Mouse (Mus musculus) CD4-positive helper T cell, adult 2 months (primary cell): ENCODE measurements around the gene Isy1.

Experiments
- DNase-seq: peaks from one replicate; pipeline ENCODE4 v3.0.0-alpha.2; 2012; ENCODE audit warnings: low read depth, missing footprints, low spot score

Gene Isy1

DNA sequence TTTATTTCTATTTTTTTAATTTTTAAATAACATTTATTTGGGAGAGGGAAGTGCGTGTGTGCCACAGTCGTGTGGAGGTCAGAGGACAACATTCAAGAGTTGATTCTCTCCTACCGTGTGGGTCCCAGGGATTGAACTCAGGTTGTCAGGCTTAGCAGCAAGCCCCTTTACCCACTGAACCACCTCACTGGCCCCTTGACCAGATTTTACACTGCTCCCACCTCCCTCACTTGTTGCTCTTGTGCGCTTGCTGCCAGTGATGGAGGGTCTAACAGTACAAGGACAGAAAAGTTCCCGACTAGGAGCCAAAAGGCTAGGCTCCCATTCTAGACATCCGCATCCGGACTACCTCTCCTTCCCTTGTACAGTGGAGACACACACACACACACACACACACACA is 33.1 kb downstream of the Isy1 start:
- no peak for DNase-seq

DNA sequence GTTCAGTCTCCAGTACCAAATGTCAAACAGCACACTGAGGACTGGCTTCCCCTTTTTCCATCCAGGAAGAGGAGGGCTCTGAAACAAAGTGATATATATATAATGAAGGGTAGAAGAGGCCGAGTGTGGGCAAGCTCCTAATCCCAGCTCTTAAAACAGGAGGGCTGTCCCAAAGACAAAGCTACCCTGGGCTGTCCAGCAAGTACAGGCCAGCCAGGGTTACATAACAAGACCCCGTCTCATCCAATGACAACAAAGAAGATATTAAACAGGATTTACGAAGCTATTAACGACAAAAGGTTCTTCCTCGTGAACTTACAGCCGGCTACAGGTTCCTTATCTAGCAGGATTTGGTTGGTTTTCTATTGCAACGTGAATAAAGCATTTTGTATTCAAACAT is 33.7 kb downstream of the Isy1 start:
- no peak for DNase-seq

- no peak for DNase-seq
These were observed 34.6 kb downstream of the Isy1 start for GRCm38 (mm10) chr6:87804036-87804435.

DNA sequence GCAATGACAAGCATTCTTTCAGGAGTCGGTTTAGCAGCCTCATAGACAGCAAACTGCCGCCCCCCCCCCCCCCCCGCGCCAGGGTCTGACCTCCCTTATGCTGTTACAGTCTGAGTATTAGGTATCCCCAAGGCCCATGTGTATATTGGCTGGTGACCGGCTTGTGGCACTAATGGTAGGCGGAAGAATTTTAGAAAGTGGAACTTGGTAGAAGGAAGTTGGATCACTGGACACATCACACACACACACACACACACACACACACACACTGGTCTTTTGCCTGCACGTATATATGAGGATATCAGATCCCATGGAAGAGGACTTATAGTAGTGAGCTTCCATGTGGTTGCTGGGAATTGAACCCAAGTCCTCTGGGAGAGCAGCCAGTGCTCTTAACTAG is 36.1 kb downstream of the Isy1 start:
- no peak for DNase-seq

DNA sequence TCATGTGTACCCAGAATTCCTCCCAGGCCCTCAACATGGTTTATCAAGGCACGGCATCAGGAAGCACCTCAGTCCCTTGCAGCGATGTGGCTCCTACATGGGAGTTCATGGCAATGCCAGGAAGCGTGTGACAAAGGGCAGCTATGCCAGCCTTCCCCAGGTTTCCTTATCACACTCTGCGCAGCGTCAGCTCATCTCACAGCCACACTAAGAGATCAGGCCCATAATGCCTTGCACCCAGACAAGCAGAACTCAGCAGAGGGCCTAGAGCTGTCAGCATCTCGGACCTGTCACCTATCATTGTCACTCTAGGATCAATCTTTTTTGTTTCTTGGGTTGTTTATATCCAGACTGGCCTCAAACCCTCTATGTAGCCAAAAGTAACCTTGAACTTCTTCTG is 39.0 kb downstream of the Isy1 start:
- no peak for DNase-seq

DNA sequence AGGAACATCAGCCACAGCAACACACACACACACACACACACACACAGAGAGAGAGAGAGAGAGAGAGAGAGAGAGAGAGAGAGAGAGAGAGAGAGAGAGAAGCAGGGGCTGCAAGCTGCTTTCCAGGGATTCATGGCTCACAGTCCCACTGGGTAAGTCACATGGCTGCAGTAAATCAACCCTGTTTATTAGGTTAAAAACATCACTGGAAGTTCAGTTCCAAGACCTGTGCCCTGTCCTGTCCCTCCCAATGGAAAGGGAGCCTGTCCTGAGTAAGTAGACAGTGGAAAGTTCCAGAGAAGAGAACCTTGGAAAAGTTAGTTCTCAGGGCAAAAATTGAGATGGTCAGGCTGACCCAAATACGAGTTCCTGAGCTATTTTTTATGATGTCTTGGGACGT is 41.3 kb downstream of the Isy1 start:
- no peak for DNase-seq

GRCm38 (mm10) chr6:87796251-87796880 is 42.2 kb downstream of the Isy1 start:
- DNase-seq = no peak

GRCm38 (mm10) chr6:87795385-87796150 is 43.0 kb downstream of the Isy1 start:
- DNase-seq = no peak

DNA sequence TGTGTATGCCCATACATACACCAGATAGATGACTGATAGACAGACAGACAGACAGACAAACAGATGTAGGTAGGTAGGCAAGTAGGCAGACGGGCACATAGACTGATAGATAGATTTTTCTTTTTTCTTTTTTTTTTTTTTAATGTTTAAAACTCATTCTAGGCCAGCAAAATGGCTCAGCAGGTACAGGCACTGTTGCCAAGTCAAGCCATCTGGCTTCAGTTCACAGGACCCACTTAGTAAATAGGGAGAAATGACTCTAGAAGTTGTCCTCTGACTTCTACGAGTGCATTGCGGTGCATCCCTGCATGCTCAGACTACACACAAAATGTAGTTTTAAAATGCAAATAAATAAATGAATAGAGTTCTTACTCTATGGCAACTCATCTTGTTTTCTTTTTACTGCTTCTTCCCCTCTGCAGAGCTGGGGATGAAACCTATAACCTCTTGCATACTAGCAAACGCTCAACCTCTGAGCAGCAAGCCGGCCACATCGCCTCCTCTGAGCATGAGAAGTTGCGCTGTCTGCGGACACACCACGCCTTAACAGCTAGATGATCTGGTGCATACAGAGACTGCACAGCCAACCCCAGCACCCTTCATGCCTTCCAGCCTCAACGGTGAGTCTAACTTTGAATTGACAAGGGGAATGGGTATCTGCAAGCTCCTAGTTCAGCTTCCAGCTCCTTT is 44.6 kb downstream of the Isy1 start:
- no peak for DNase-seq

DNA sequence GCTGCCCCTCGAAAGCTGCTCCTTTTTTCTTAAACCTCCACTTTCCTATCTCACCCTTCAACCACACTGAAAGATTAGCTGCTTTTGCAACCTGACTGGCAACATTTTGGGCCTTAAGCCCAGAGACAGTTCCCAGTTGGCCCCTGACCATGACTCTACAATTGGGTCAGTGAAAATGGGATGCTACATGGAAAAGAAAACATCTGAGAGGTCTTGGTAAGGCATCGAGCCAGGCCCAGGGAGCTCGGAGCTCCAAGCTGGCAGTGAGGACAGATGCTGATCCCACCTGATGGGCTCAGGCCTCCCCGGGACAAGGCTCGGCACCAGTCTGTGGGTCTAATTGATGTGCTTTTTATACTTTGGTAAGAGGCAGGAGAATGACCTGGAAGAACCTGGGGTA is 46.8 kb downstream of the Isy1 start:
- DNase-seq = no peak

- DNase-seq = no peak
These were observed 47.7 kb downstream of the Isy1 start for GRCm38 (mm10) chr6:87790779-87791480.

DNA sequence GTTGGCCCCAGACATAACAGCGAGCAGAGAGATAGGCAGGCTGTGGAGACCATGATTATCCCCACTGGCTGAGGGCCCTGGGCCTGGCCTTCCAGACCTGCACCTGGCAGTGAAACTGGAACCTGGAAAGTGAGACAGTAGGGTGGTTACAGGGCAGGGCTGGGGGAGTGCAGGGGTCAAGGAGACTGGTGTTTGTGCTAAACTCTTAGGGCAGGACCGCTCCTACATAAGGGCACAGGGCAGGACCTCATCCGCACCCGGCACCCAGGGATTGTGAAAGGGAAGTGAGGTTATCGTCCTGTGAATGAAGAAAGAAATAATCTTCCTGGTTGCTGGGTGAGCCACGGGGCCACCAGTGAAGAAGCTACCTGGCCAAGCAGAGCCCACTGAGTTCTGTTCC is 48.8 kb downstream of the Isy1 start:
- no peak for DNase-seq

GRCm38 (mm10) chr6:87788896-87789587 is 49.6 kb downstream of the Isy1 start:
- no peak for DNase-seq

- DNase-seq = no peak
These were observed 50.2 kb downstream of the Isy1 start for GRCm38 (mm10) chr6:87788266-87788895.

DNA sequence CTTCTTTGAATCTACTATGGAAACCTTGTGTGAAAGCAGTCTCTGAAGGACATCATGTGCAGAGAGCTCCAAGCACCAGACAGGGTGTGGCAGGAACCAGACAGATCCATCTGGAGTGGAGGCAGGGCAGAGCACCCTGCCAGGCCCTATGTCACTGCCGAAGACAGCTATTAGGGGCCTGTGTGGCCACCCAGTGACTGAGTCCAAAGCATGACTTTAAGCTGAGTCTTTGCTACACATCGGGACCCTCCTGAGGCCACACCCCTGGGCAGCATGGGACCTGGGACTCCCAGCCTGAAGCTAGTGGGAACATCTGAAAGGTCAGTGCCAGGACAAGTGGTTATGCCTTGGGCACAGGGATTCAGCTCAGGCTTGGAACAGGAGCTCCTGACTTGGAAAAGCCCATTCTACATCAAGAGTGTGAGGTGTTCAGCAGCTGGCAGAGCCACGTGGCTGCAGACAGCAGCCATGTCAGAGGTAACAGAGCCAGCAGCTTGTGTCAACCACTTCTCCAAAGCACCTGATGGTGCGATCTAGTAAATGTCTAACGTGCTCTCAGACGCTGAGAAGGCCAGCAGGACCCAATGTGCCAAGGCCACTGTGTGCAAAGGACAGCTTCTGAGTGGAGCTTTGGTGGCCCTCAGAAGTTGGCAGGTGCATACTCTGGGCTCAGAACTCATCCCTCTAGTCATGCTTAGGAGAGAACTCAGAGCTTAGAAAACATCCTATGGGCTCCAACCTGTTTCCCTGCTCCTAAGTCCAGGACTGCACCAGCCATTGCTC is 51.3 kb downstream of the Isy1 start:
- no peak for DNase-seq

DNA sequence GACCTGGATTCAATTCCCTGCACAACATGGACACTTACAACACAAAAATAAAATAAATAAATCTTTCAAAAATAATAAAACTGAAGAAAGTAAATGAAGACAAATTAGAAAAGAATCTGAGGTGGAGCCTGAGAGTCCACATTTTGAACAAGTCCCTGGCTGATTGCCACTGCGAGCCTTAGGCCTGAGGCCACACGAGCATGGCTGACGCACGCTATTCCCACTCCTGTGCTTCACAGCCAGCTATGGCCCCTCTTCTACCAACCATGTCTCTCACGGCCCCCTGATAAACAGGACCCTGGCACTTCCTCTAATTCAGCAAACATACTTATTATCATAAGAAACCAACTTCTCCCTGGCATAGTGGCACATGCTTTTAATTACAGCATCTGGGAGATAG is 52.0 kb downstream of the Isy1 start:
- DNase-seq = no peak

GRCm38 (mm10) chr6:87784033-87784432 is 54.6 kb downstream of the Isy1 start:
- DNase-seq = no peak

GRCm38 (mm10) chr6:87780546-87781301 is 57.9 kb downstream of the Isy1 start:
- no peak for DNase-seq
